Mouse (Mus musculus) liver, postnatal 0 days (tissue): Measurements from ENCODE around the gene Tulp1.

Source experiments
- CTCF ChIP-seq: sonication (generic); IDR thresholded peaks from 2 replicates; pipeline ENCODE4 v1.5.1; 2016; ENCODE audit warnings: antibody characterized with exemption, low read depth
- EP300 ChIP-seq: IDR thresholded peaks from 2 replicates; pipeline ENCODE4 v1.6.1; 2016; ENCODE audit warnings: antibody characterized with exemption, low read depth, mild to moderate bottlenecking

- TF ChIP-seq CTCF (no peak), EP300 (no peak)
These were observed 29.8 kb downstream of the Tulp1 start for GRCm38 (mm10) chr17:28335267-28335666.
